Mouse (Mus musculus): ENCODE data around the gene I830077J02Rik.

DNA sequence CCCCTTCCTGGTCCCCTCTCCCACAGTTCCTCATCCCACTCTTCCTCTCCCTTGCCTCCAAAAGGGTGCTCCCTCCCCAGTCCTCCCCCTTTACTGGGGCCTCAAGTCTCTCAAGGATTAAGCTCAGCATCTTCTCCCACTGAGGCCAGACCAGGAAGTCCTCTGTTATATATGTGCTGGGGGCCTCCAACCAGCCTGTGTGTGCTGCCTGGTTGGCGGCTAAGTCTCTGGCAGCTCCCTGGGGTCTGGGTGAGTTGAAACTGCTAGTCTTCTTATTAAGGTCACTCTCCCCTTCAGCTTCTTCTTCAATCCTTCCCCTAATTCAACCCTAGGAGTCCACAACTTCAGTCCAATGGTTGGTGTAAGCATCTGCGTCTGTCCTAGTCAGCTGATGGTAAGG lies 49.4 kb downstream of the I830077J02Rik start:
- TF ChIP-seq CTCF (IDR thresholded peaks at IDR 0.05; ENCODE audit: control insufficient read depth, insufficient read depth, low read length) = no peak
- TF ChIP-seq POLR2A (IDR thresholded peaks at IDR 0.05; ENCODE audit: borderline replicate concordance, control insufficient read depth, low read depth, low read length) = no peak
